Mouse (Mus musculus) small intestine, adult 2 months (tissue): ENCODE data around the gene Cox5b.

Experiments used
- CTCF ChIP-seq: fragments of 200-500 bp; IDR thresholded peaks from 2 replicates; pipeline ENCODE4 v1.5.1; 2012; ENCODE audit warnings: low read depth, mild to moderate bottlenecking, control low read depth, inconsistent platforms, low read length, moderate library complexity, mixed read lengths; ENCODE audit not compliant: insufficient replicate concordance, insufficient read length; ENCODE audit errors: extremely low read depth
- POLR2A ChIP-seq: fragments of 200-500 bp; IDR thresholded peaks from 2 replicates; pipeline ENCODE4 v1.6.1; 2012; ENCODE audit warnings: low read depth, mild to moderate bottlenecking, control low read depth, inconsistent platforms, low read length, moderate library complexity

DNA sequence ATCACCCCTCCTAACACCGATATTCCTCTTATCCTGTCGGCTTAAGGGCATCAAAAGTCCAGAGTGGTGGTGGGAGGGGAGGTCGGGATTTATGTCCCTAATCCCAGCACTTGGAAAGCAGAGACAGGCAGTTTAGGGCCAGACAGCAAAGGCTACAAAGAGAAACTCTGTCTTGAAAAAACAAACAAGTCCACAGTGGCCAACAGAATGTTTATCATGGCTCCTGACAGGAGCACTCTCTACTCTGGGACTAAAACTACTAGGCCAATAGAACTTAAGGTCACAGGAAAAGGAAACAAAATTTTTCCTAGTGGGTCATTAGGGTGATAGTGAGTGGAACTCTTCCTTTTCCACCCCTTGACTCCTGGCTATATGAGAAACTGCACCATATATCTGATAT lies 16.3 kb upstream of the Cox5b start:
- TF ChIP-seq POLR2A (no peak), CTCF (no peak)
